Mouse (Mus musculus): Measurements from ENCODE around the gene Trim21. TPM values are rescaled to one million over a fixed set of nuclear protein-coding genes. Genes with fewer than 3 reads are reported as not detected.

Trim21 gene
- polyA plus RNA-seq, 1 experiment from 2014 or later, result 0.36 TPM

- Histone ChIP-seq H3K36me3 (ENCODE audit: insufficient read depth) (no peaks in the 10 kb centered on the region), H3K27ac (ENCODE audit: low read depth) (no peak overlapping the region), H3K27me3 (ENCODE audit: insufficient read depth, low read length) (no peaks in the 10 kb centered on the region), H3K4me2 (no peak overlapping the region), H3K4me3 (ENCODE audit: low read depth, low read length) (no peak overlapping the region), H3K9ac (no peak overlapping the region), H3K9me3 (ENCODE audit: low read depth, low read length) (no peaks in the 10 kb centered on the region), H3K4me1 (ENCODE audit: insufficient read depth) (no peaks in the 10 kb centered on the region)
- WGBS, result 63% methylated on average over 4 of the region's 4 CpGs
- TF ChIP-seq CTCF (IDR thresholded peaks at IDR 0.05; ENCODE audit: low read depth), result no peak
- DNase-seq, result no peak
- no peak for ATAC-seq (ENCODE audit: insufficient read depth)
Measured at GRCm38 (mm10) chr7:102566219-102566618, 933 bp upstream of the Trim21 start.

- H3K27me3 ChIP-seq (ENCODE audit: insufficient read depth, low read length), result no peaks in the 10 kb centered on the region
- no peak overlapping the region for H3K4me2 ChIP-seq
- no peak overlapping the region for H3K4me3 ChIP-seq (ENCODE audit: low read depth, low read length)
- no peaks in the 10 kb centered on the region for H3K36me3 ChIP-seq (ENCODE audit: insufficient read depth)
- 65% methylated on average over 3 of the region's 3 CpGs for WGBS
- no peak overlapping the region for H3K9ac ChIP-seq
- H3K9me3 ChIP-seq (ENCODE audit: low read depth, low read length), result no peaks in the 10 kb centered on the region
- no peak overlapping the region for H3K27ac ChIP-seq (ENCODE audit: low read depth)
- DNase-seq (no peak), ATAC-seq (ENCODE audit: insufficient read depth) (no peak)
- TF ChIP-seq CTCF (IDR thresholded peaks at IDR 0.05; ENCODE audit: low read depth), result no peak
- H3K4me1 ChIP-seq (ENCODE audit: insufficient read depth), result no peaks in the 10 kb centered on the region
Measured at GRCm38 (mm10) chr7:102553279-102553678, 12.0 kb downstream of the Trim21 start.

GRCm38 (mm10) chr7:102549570-102549969, 15.7 kb downstream of the Trim21 start, which contains the start of gene Olfr549:
Gene Olfr549 (plus strand): TSS chr7:102549870.
- H3K4me1 ChIP-seq (ENCODE audit: insufficient read depth), result no peaks in the 10 kb centered on the region
- DNase-seq (no peak), ATAC-seq (ENCODE audit: insufficient read depth) (no peak)
- H3K9ac ChIP-seq, result no peak within 1 kb of the TSS
- no peaks in the 10 kb centered on the region for H3K27me3 ChIP-seq (ENCODE audit: insufficient read depth, low read length)
- WGBS, result 82% methylated on average over 3 of the region's 3 CpGs
- H3K4me3 ChIP-seq (ENCODE audit: low read depth, low read length), result no peak within 1 kb of the TSS
- H3K27ac ChIP-seq (ENCODE audit: low read depth), result no peak within 1 kb of the TSS
- no peak for TF ChIP-seq CTCF (IDR thresholded peaks at IDR 0.05; ENCODE audit: low read depth)
- no peak within 1 kb of the TSS for H3K4me2 ChIP-seq
- H3K9me3 ChIP-seq (ENCODE audit: low read depth, low read length), result no peaks in the 10 kb centered on the region
- H3K36me3 ChIP-seq (ENCODE audit: insufficient read depth), result no peaks in the 10 kb centered on the region

- H3K4me1 ChIP-seq (ENCODE audit: insufficient read depth), result no peaks in the 10 kb centered on the region
- H3K4me2 ChIP-seq, result no peak overlapping the region
- H3K27ac ChIP-seq (ENCODE audit: low read depth), result no peak overlapping the region
- no peak overlapping the region for H3K4me3 ChIP-seq (ENCODE audit: low read depth, low read length)
- no peaks in the 10 kb centered on the region for H3K9me3 ChIP-seq (ENCODE audit: low read depth, low read length)
- H3K36me3 ChIP-seq (ENCODE audit: insufficient read depth), result no peaks in the 10 kb centered on the region
- WGBS, result 50% methylated on average over 3 of the region's 3 CpGs
- H3K9ac ChIP-seq, result no peak overlapping the region
- no peak for TF ChIP-seq CTCF (IDR thresholded peaks at IDR 0.05; ENCODE audit: low read depth)
- DNase-seq (no peak), ATAC-seq (ENCODE audit: insufficient read depth) (no peak)
- H3K27me3 ChIP-seq (ENCODE audit: insufficient read depth, low read length), result no peaks in the 10 kb centered on the region
Measured at GRCm38 (mm10) chr7:102541251-102541650, 24.0 kb downstream of the Trim21 start.

GRCm38 (mm10) chr7:102540596-102540995, 24.7 kb downstream of the Trim21 start, which contains the start of gene Olfr548-ps1:
Gene Olfr548-ps1 (plus strand): TSS chr7:102540896.
- 71% methylated on average over 2 of the region's 2 CpGs for WGBS
- H3K9ac ChIP-seq, result no peak within 1 kb of the TSS
- H3K36me3 ChIP-seq (ENCODE audit: insufficient read depth), result no peaks in the 10 kb centered on the region

GRCm38 (mm10) chr7:102534449-102534848, 30.8 kb downstream of the Trim21 start, which contains the start of gene Olfr547:
Gene Olfr547 (plus strand): TSS chr7:102534749.
- ATAC-seq (ENCODE audit: insufficient read depth) (no peak), DNase-seq (no peak)
- H3K36me3 ChIP-seq (ENCODE audit: insufficient read depth), result no peaks in the 10 kb centered on the region
- H3K4me3 ChIP-seq (ENCODE audit: low read depth, low read length), result no peak within 1 kb of the TSS
- H3K27me3 ChIP-seq (ENCODE audit: insufficient read depth, low read length), result no peaks in the 10 kb centered on the region
- 81% methylated on average over 1 of the region's 1 CpGs for WGBS
- no peak within 1 kb of the TSS for H3K9ac ChIP-seq
- H3K4me2 ChIP-seq, result no peak within 1 kb of the TSS
- H3K9me3 ChIP-seq (ENCODE audit: low read depth, low read length), result no peaks in the 10 kb centered on the region
- no peak within 1 kb of the TSS for H3K27ac ChIP-seq (ENCODE audit: low read depth)
- H3K4me1 ChIP-seq (ENCODE audit: insufficient read depth), result no peaks in the 10 kb centered on the region
- TF ChIP-seq CTCF (IDR thresholded peaks at IDR 0.05; ENCODE audit: low read depth), result no peak

More at GRCm38 (mm10) chr7:102540596-102540995, 24.7 kb downstream of the Trim21 start, which contains the start of gene Olfr548-ps1:
- Histone ChIP-seq H3K4me2 (no peak within 1 kb of the TSS), H3K27me3 (ENCODE audit: insufficient read depth, low read length) (no peaks in the 10 kb centered on the region), H3K27ac (ENCODE audit: low read depth) (no peak within 1 kb of the TSS), H3K4me3 (ENCODE audit: low read depth, low read length) (no peak within 1 kb of the TSS), H3K9me3 (ENCODE audit: low read depth, low read length) (no peaks in the 10 kb centered on the region), H3K4me1 (ENCODE audit: insufficient read depth) (no peaks in the 10 kb centered on the region)
- DNase-seq, result no peak
- no peak for TF ChIP-seq CTCF (IDR thresholded peaks at IDR 0.05; ENCODE audit: low read depth)
- ATAC-seq (ENCODE audit: insufficient read depth), result no peak

GRCm38 (mm10) chr7:102529052-102529451, 36.2 kb downstream of the Trim21 start:
- H3K9me3 ChIP-seq (ENCODE audit: low read depth, low read length), result no peaks in the 10 kb centered on the region
- H3K27ac ChIP-seq (ENCODE audit: low read depth), result no peak overlapping the region
- H3K27me3 ChIP-seq (ENCODE audit: insufficient read depth, low read length), result no peaks in the 10 kb centered on the region
- H3K4me2 ChIP-seq, result no peak overlapping the region
- no peak for DNase-seq
- no peak for TF ChIP-seq CTCF (IDR thresholded peaks at IDR 0.05; ENCODE audit: low read depth)
- H3K4me1 ChIP-seq (ENCODE audit: insufficient read depth), result no peaks in the 10 kb centered on the region
- H3K9ac ChIP-seq, result no peak overlapping the region
- WGBS, result 78% methylated on average over 1 of the region's 1 CpGs
- H3K36me3 ChIP-seq (ENCODE audit: insufficient read depth), result no peaks in the 10 kb centered on the region
- ATAC-seq (ENCODE audit: insufficient read depth), result no peak
- no peak overlapping the region for H3K4me3 ChIP-seq (ENCODE audit: low read depth, low read length)

- Histone ChIP-seq H3K9ac (no peak overlapping the region), H3K4me3 (ENCODE audit: low read depth, low read length) (no peak overlapping the region), H3K27ac (ENCODE audit: low read depth) (no peak overlapping the region), H3K4me1 (ENCODE audit: insufficient read depth) (no peaks in the 10 kb centered on the region), H3K27me3 (ENCODE audit: insufficient read depth, low read length) (no peaks in the 10 kb centered on the region; the same call in 1 of the 2 replicates), H3K9me3 (ENCODE audit: low read depth, low read length) (no peaks in the 10 kb centered on the region), H3K4me2 (no peak overlapping the region), H3K36me3 (ENCODE audit: insufficient read depth) (no peaks in the 10 kb centered on the region)
- ATAC-seq (ENCODE audit: insufficient read depth), result no peak
- WGBS, result 64% methylated on average over 2 of the region's 2 CpGs
- no peak for DNase-seq
- no peak for TF ChIP-seq CTCF (IDR thresholded peaks at IDR 0.05; ENCODE audit: low read depth)
Measured at GRCm38 (mm10) chr7:102517051-102517335, 48.3 kb downstream of the Trim21 start.
